Mouse (Mus musculus) adrenal gland, postnatal 4 days (tissue): ENCODE measurements around the gene Spin2f. TPM values are rescaled to one million over a fixed set of nuclear protein-coding genes. Genes with fewer than 3 reads are reported as not detected.
"Not testable (repeated sequence)": the region's sequence is repeated elsewhere in the genome, so short reads cannot be mapped to it uniquely, and the experiment has no call there.

Experiments used
- DNase-seq, 2 experiments: peaks; one replicate each; pipeline ENCODE4 v3.0.0; 2021 to 2022; ENCODE audit warnings: low spot score in 2 of 2, mixed read lengths in 2 of 2
- long read RNA-seq, 2 experiments: library from polyadenylated mRNA; stranded (forward); transcript quantifications; one replicate each; pipeline ENCODE4 v2.0.0; 2021
- total RNA-seq, 2 experiments: library from RNA; stranded (reverse); gene quantifications; 2 replicates each; pipeline ENCODE4 v1.2.3; 2021

Gene Spin2f
- total RNA-seq, result not detected
- long read RNA-seq, experiment 1, result 0 reads
- long read RNA-seq, experiment 2, result 0 reads

- DNase-seq, result not testable (repeated sequence)
Measured at GRCm38 (mm10) chrX:31253594-31253993, at the start of gene Spin2f. Spin2f (plus strand) TSS chrX:31253894.

- DNase-seq, result not testable (repeated sequence)
Measured at GRCm38 (mm10) chrX:31212136-31212535, 41.6 kb upstream of the Spin2f start.

- DNase-seq, result not testable (repeated sequence)
Measured at GRCm38 (mm10) chrX:31223536-31223935, 30.2 kb upstream of the Spin2f start.

DNA sequence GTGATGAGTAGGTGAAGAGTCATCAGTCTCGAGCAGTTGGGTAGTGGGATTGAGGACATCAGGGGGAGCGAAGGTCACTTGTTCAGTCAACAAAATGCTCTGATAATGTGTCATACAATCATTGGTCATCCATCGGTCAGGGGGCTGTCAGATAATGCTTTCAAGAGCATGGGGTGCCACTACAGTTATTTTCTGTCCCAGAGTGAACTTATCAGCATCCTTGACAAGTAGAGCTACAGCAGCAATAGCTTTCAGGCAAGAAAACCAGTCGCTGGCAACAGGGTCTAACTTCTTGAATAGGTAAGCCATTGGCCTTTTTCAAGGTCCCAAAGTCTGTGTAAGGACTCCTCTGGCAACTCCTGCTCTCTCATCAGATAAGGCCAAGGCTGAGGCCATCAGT lies 18.6 kb upstream of the Spin2f start:
- not testable (repeated sequence) for DNase-seq

GRCm38 (mm10) chrX:31241754-31242153 lies 11.9 kb upstream of the Spin2f start:
- not testable (repeated sequence) for DNase-seq

Other genes with a start within 250 kb of the Spin2f start
- gene Btbd35f29, start 136.2 kb upstream of the Spin2f start, total RNA-seq, result not detected
- not detected for gene Btbd35f26, start 82.6 kb downstream of the Spin2f start, total RNA-seq
- not detected for gene Btbd35f19, start 130.0 kb downstream of the Spin2f start, total RNA-seq